Mouse (Mus musculus) liver, embryonic 14.5 days (tissue): ENCODE measurements around the gene Psma4.

Experiments
- CTCF ChIP-seq: IDR thresholded peaks from 2 replicates; pipeline ENCODE4 v1.5.1; 2016; ENCODE audit warnings: antibody characterized with exemption, low read depth, control low read depth
- EP300 ChIP-seq: IDR thresholded peaks from 2 replicates; pipeline ENCODE4 v1.6.1; 2016; ENCODE audit warnings: antibody characterized with exemption, low read depth

DNA sequence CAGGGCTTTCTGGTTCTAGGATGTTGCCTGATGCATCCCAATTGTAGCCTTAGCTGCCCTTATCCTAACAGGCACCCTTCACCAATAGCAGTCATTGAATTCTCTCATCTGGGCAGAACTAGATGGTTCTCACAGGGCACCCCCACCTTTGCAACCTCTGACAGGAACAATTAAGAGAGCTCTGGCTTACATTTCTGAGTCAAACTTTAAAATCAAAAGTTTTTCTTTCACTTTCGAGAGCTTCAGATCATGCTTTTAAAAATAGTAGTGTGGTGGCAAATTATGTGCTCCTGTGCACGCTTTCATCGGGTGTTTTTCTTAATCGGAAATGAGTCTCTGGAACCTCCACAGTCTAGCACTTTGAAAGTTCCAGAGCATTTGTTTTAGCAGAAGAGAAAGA lies 10.5 kb downstream of the Psma4 start:
- no peak for TF ChIP-seq CTCF
- no peak for TF ChIP-seq EP300
